Mouse (Mus musculus) liver, postnatal 0 days (tissue): ENCODE measurements around the gene Ubr1.
A peak's percentile ranks its signal among the peaks of the same experiment; 100 is the strongest.

Experiments used
- CTCF ChIP-seq: sonication (generic); IDR thresholded peaks from 2 replicates; pipeline ENCODE4 v1.5.1; 2016; ENCODE audit warnings: antibody characterized with exemption, low read depth
- EP300 ChIP-seq: IDR thresholded peaks from 2 replicates; pipeline ENCODE4 v1.6.1; 2016; ENCODE audit warnings: antibody characterized with exemption, low read depth, mild to moderate bottlenecking

GRCm38 (mm10) chr2:120866561-120866960, 104.0 kb downstream of the Ubr1 start:
- TF ChIP-seq CTCF (peak; percentile 73), EP300 (no peak)
